Mouse (Mus musculus): ENCODE measurements around the gene Xpa.

The Xpa gene

DNA sequence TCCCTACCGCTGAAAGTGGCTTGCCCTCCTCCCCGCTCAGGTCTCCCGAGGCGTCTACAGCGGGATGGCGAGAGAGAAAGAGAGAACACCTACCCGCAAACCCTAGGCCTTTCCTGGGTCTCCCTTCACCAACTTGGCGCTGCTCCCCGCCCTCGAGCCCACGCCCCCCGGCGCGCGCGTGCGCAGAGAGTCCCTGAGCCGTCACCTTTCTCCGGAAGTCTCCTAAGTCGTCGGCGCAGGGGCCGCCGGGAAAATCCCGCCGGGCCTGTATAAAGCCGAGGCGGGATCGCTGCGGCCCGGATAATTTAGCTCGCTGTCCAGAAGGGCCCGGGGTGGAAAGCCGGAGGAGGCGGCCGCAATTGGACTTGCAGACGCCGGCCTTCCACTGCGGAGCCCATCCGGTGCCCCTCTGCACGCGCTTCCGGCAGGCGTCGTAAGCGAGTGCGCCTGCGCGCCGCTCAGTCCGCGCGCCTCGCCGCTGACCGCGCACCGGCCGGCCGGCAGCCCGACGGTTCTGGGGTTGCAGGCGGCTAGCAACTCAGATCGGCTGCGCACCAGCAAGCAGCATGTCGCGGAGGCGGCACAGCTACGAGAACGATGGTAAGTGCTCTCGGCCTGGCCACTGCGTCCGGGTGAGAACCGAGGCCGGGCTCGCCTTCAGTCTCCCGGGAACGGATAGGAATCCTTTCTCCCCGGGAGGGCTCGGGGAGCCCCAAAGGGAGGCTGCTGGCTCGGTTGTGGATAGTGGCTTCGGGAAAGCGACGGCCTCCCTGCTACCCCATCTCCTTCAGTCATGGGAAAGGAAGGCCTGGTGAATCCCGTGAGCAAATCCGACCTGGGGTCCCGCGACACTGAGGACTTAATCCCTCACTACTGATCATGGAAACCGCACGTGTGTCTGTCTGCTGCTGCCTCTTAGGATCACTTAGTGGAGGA is 57.6 kb downstream of the Xpa start, which contains the start of the genes Ncbp1 and Tstd2:
Ncbp1 (plus strand) TSS at position 327 of the 936 bp plus-strand sequence.
Tstd2 (minus strand) TSS at position 408 of the 936 bp plus-strand sequence.
- DNase-seq: peak; percentile 92

DNA sequence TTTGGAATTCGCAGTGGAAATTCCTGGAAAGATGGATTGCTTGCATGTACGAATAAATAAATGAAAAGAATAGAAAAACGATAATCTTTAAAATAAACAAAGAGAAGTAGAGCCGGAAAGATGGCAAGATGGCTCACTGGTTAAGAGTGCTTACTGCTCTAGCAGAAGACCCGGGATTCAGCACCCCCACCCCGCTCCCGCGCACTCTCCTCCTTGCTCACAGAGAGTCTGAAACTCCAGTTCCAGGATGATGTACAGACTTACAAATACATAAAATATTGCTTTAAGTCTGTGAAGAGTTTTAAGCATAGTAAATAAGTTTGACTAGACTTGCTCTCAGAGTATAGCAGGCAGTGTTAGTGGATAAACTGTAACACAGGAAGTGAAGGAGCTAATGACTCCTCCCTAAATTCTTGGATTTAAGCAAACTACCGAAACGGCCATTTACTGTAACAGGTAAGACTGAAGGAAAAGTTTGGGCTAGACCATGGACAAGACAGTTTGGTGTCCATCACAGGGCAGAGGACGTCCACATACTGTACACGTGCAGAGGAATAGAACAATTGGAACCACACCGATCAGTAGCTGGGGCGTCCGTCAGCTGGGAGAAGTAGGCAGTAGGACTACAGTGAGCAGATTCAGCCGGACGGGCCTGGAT is 58.4 kb downstream of the Xpa start:
- DNase-seq: no peak

DNA sequence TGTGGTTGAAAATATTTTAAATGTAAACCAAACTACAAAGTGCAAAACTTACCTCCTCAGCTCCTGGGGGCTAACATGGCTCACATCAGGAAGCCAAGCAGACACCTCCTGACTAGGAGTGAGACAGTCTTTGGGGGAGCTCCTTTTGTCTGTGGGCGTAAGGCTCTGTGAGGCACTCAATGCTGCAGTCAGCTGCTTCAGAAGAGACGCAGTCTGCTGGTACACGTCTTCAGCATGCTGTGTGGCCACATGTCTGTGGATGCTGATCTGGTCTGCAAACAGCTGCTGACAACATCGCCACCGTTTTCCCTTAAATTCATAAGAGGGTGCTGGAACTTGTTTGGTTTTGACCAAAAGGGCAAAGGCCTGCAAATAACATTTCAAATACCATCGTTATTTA is 64.3 kb downstream of the Xpa start:
- DNase-seq: no peak

DNA sequence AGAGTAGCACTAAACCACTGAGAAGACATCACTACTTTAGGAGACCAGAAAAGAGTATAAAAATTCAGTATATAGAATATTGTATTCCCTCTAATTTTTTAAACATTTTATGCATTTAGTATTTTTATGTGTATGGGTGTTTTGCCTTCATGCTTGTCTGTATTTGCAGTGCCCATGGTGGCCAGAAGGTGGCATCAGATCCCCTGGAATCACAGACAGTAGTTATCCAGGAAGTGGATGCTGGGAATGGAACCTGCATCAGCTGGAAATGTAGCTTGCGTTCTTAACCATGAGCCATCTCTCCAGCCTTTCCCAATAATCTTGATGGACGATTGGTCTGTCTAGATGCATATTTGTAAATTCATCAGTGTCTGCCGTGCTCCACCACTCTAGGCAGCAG is 65.9 kb downstream of the Xpa start:
- peak; percentile 63 for DNase-seq

DNA sequence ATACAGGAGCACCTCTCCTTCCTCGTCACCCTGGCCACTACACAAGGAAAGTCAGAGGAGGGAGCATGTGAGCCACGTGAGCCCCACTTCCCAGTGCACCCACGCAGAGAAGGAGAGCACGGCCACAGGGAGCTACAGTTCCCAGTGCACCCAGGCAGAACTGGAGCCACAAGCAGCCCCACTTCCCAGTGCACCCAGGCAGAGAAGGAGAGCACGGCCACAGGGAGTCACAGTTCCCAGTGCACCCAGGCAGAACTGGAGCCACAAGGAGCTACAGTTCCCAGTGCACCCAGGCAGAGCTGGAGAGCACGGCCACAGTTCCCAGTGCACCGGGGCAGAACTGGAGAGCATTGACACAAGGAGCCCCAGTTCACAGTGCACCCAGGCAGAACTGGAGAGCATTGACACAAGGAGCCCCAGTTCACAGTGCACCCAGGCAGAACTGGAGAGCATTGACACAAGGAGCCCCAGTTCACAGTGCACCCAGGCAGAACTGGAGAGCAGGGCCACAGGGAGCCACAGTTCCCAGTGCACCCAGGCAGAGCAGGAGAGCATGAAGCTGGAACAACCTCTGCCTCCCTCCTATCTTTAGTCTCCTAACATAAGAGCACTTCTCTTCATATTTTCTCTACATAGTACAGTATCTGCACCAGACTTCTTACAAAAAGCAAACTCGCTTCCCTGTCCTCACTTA is 66.7 kb downstream of the Xpa start:
- DNase-seq: no peak

DNA sequence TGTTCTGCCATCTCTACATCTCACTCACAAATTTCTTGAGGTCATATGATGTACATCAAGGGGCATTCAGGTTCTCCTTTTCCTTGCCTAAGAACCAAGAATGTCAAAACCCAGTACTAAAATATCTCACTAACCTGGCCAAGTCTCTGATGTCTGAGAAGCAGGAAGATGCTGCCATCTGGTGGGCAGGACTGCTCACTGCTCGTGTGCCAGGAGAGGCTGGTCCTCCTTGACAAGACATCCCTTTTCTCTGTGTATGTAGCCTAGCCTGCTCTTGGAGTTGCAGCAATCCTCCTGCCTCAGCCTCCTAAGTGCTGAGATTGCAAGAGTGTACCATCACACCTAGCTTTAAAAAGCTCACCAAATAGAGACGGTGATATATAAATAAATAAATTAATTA is 69.6 kb downstream of the Xpa start:
- peak; percentile 62 for DNase-seq

DNA sequence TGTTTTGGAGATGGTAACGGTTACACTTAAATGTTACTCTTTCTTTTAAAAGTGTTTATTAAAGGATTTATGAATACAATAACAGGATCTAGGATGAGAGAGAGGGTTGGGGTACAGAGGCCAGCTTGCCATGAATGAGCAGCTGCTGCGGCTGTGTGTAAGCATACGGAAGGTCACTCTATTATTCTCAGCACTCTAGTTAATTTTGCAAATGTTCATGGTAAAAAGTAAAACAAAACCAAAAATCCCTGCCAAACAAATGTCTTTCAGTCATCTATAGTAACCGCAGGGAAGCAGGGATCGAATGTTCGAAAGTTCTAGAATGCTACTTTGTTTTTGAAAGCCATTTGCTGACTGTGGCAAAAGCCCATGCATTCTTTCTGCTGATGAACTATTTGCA is 72.8 kb downstream of the Xpa start:
- no peak for DNase-seq

DNA sequence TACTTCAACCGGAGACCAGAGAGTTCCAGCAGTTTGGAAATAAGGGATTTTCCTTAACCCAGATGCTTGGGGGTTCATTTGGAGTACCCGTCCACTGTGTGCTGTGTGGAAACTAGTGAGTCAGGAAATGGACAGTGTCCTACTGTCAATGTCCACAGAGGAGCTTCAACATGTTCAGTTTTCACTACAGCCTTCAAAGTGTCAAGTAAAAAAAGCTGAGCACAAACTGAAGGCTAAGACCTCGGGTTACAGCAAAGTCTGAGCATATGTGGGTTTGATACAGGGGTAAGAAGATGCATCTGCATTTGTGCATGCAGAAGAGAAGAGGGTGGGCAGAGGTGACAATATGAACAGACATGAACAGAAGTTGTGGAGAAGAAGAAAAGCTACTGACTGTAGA is 75.3 kb downstream of the Xpa start:
- DNase-seq: no peak

DNA sequence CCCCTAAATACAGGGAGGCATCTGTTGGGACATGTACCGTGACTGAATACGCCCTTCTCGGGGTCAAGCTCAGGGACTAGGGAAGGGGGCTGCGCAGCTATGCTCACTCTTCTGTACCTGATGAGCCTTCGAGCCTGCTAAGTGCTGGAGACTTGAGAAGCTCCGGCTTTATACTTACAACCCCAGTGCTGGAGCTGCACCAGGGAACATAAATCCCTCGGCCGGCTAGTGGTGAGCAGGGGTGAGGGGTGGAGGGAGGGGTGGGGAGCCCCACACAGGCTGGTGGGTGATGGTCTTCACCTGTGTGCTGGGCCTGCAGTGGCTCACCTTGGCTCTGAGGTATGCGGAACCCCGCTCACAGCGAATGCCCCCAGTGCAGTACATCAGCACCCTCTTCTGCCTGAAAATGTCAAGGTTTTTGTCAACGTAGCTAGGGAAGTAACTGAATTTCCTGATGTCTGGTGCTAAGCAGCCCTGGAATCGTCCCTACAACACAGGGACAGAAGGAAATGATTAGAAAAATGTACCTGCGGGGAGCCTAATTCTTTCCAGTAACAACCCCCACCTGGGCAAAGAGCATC is 76.5 kb downstream of the Xpa start:
- DNase-seq: no peak

DNA sequence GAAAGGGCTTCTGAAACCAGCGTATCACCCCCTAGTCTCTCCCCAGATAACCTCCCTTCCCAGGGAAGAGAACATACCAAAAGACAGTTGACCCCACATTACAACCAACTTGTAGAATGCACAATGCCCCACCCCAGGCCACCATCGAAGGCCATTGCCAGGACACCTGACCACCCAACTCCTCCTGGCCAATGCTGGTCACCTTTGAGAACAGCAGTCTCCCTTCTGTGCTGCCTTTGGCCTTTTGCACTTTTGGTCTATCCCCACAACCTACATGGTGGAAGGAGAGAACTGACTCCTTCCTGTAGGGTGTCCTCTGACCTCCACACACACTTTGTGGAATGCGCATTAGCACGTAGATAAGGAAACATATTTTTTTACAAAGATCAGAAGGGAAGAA is 78.6 kb downstream of the Xpa start:
- no peak for DNase-seq

DNA sequence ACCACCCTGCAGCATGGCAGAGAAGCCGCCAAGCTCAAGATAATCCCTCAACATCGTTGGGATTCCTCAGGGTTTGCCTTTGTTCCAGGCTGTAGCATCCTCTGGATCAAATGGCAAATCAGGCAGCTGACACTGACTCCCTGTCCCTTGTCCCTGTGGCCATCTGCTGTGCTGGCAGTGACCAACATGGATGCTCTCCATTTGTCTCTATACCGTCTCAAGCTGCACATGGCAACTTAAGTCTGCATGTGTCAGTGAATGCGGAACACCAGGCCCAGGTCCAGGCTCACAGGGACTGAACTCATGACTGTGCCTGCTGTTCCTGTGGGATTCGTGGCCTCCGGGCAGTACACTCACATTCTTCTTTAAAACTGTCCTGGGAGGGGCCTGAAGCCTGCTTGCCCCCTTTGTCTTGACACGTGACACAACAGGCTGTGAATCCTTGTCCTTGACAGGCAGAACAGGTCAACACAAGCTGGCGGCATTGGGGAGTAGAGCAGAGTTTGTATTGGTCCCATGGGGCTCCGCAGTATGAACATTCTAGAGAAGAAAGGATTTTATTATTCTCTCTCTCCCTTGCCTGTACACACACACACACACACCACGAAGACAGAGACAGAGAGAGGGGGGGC is 79.5 kb downstream of the Xpa start:
- no peak for DNase-seq

DNA sequence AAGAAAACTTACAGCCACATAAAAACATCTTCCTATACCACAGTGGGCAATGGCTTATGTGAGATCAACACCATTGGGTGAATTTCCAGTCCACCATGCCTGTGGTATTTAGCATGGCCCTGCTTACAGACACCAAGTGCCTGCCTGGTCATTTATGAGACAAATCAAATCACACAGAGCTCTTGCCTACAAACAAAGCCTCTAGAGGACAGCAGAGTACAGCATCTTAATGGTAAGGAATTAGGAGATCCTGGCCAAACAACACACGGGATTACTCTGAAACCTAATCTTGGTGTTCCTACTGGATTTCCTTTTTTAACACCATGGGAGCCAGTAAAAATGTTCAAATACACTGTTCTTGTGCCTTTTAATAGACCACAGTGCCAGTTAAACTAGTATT is 80.8 kb downstream of the Xpa start:
- no peak for DNase-seq

DNA sequence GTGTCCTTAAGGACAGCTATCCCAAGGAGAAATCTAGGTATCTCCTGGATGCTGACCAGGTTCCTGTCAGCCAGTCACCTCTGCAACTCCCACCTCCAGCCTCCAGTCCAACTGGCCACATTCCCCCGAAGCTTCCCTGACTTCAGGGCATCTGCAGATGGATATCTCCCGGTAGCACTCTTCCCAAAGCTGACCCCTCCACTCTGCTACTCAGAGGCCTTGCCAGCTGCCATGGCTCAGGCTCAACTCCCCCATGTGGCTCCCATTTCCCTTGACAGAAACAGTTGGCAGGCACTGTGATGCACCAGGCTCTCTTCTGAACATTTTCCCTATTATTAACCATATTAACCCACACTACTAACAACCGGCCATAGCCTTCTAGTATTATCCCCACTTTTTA is 84.8 kb downstream of the Xpa start:
- DNase-seq: no peak

DNA sequence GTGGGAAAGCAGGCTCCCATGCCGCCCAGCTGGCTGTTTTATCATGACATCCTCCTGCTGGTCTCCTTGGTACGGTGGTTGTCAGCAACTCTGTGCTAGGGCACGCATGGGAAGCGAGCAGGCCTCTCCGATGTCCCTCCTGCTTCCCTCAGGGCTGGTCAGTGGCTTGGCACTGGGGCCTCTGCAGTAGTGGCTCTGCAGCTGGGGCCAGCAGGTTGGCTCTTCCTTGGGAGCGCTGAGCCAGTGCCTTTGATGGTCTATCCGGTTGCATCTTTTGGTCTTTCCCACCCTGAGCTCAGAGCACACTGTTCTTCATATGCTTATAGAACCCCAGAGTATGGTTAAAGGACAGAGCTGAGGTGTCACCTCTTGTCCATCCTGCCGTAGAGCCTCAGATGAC is 86.0 kb downstream of the Xpa start:
- no peak for DNase-seq
